Mouse (Mus musculus): ENCODE data around the gene Cblb.

The Cblb gene

GRCm38 (mm10) chr16:52132808-52133490 lies 101.9 kb downstream of the Cblb start:
- DNase-seq (ENCODE audit: low spot score in 2 of 2), result no peak

GRCm38 (mm10) chr16:52134631-52135227 lies 103.7 kb downstream of the Cblb start:
- DNase-seq (ENCODE audit: low spot score in 2 of 2), result peak; percentile 53 to 61

GRCm38 (mm10) chr16:52135689-52136390 lies 104.8 kb downstream of the Cblb start:
- no peak for DNase-seq (ENCODE audit: low spot score in 2 of 2)

- no peak for DNase-seq (ENCODE audit: low spot score in 2 of 2)
These were observed 112.1 kb downstream of the Cblb start for GRCm38 (mm10) chr16:52143101-52143500.

- DNase-seq (ENCODE audit: low spot score in 2 of 2), result no peak
These were observed 112.8 kb downstream of the Cblb start for GRCm38 (mm10) chr16:52143818-52144217.

GRCm38 (mm10) chr16:52144792-52145191 lies 113.8 kb downstream of the Cblb start:
- DNase-seq (ENCODE audit: low spot score in 2 of 2), result no peak

- no peak for DNase-seq (ENCODE audit: low spot score in 2 of 2)
These were observed 114.5 kb downstream of the Cblb start for GRCm38 (mm10) chr16:52145552-52145951.

GRCm38 (mm10) chr16:52146976-52147696 lies 116.1 kb downstream of the Cblb start:
- no peak for DNase-seq (ENCODE audit: low spot score in 2 of 2)

GRCm38 (mm10) chr16:52148041-52148440 lies 117.0 kb downstream of the Cblb start:
- DNase-seq (ENCODE audit: low spot score in 2 of 2), result no peak

- DNase-seq (ENCODE audit: low spot score in 2 of 2), result no peak
These were observed 118.2 kb downstream of the Cblb start for GRCm38 (mm10) chr16:52149135-52149769.

GRCm38 (mm10) chr16:52155030-52155696 lies 124.1 kb downstream of the Cblb start:
- no peak for DNase-seq (ENCODE audit: low spot score in 2 of 2)

- DNase-seq (ENCODE audit: low spot score in 2 of 2), result no peak
These were observed 129.0 kb downstream of the Cblb start for GRCm38 (mm10) chr16:52159958-52160504.

GRCm38 (mm10) chr16:52164246-52164645 lies 133.2 kb downstream of the Cblb start:
- DNase-seq (ENCODE audit: low spot score in 2 of 2), result no peak

GRCm38 (mm10) chr16:52173253-52173652 lies 142.2 kb downstream of the Cblb start:
- no peak for DNase-seq (ENCODE audit: low spot score in 2 of 2)

- no peak for DNase-seq (ENCODE audit: low spot score in 2 of 2)
These were observed 148.8 kb downstream of the Cblb start for GRCm38 (mm10) chr16:52179839-52180238.

GRCm38 (mm10) chr16:52182057-52182456 lies 151.0 kb downstream of the Cblb start:
- no peak for DNase-seq (ENCODE audit: low spot score in 2 of 2)

GRCm38 (mm10) chr16:52184350-52184749 lies 153.3 kb downstream of the Cblb start:
- DNase-seq (ENCODE audit: low spot score in 2 of 2), result no peak

GRCm38 (mm10) chr16:52186731-52187130 lies 155.7 kb downstream of the Cblb start:
- no peak for DNase-seq (ENCODE audit: low spot score in 2 of 2)

- no peak for DNase-seq (ENCODE audit: low spot score in 2 of 2)
These were observed 158.1 kb downstream of the Cblb start for GRCm38 (mm10) chr16:52189103-52189502.

- DNase-seq (ENCODE audit: low spot score in 2 of 2), result no peak
These were observed 159.7 kb downstream of the Cblb start for GRCm38 (mm10) chr16:52190714-52191113.

GRCm38 (mm10) chr16:52194040-52194439 lies 163.0 kb downstream of the Cblb start:
- no peak for DNase-seq (ENCODE audit: low spot score in 2 of 2)

Data from frontal cortex, postnatal 14 days (tissue).